Mouse (Mus musculus) neural tube, embryonic 12.5 days (tissue): Measurements from ENCODE around the gene Dclk2. TPM values are rescaled to one million over a fixed set of nuclear protein-coding genes. Genes with fewer than 3 reads are reported as not detected.

Experiments
- ATAC-seq: fragments of 200-750 bp; cut with Nextera tagmentation; 2 replicates; pipeline ENCODE4 v1.8.0; 2017; ENCODE audit warnings: low read depth, mild to moderate bottlenecking, moderate TSS enrichment, moderate library complexity; ENCODE audit not compliant: low FRiP score
- H3K27ac ChIP-seq: fragments of 300-500 bp; sonication (generic); 2 replicates; pipeline ENCODE4 v1.5.1; 2016
- H3K27me3 ChIP-seq: fragments of 300-500 bp; sonication (generic); replicated peaks from 2 replicates; pipeline ENCODE4 v1.6.1; 2016; ENCODE audit warnings: mild to moderate bottlenecking
- H3K36me3 ChIP-seq: fragments of 300-500 bp; sonication (generic); 2 replicates; pipeline ENCODE4 v1.6.1; 2016; ENCODE audit warnings: mild to moderate bottlenecking
- H3K4me1 ChIP-seq: fragments of 300-500 bp; sonication (generic); 2 replicates; pipeline ENCODE4 v1.6.1; 2016
- H3K4me2 ChIP-seq: fragments of 300-500 bp; sonication (generic); replicated peaks from 2 replicates; pipeline ENCODE4 v1.6.1; 2016; ENCODE audit warnings: mild to moderate bottlenecking
- H3K4me3 ChIP-seq: fragments of 300-500 bp; sonication (generic); 2 replicates; pipeline ENCODE4 v1.5.1; 2016
- H3K9ac ChIP-seq: fragments of 300-500 bp; sonication (generic); 2 replicates; pipeline ENCODE4 v1.6.1; 2016; ENCODE audit warnings: mild to moderate bottlenecking
- H3K9me3 ChIP-seq: fragments of 300-500 bp; sonication (generic); 2 replicates; pipeline ENCODE4 v1.6.1; 2016; ENCODE audit warnings: mild to moderate bottlenecking
- WGBS: fragments of 180-500 bp; shearing (Covaris S2); methylation state at CpG from one replicate; pipeline ENCODE4 v1.1.7; 2016; 5-methylcytosine and 5-hydroxymethylcytosine counted together
- polyA plus RNA-seq: library from polyadenylated mRNA; unstranded; fragments of >200 nt; fragmentation: Nextera tagmentation; extraction: Ambion mirVana; gene quantifications from 2 replicates; pipeline ENCODE4 v1.2.1, GENCODE M21; 2016

Gene Dclk2
- polyA plus RNA-seq, 1 experiment from 2014 or later, result 67.0 TPM

DNA sequence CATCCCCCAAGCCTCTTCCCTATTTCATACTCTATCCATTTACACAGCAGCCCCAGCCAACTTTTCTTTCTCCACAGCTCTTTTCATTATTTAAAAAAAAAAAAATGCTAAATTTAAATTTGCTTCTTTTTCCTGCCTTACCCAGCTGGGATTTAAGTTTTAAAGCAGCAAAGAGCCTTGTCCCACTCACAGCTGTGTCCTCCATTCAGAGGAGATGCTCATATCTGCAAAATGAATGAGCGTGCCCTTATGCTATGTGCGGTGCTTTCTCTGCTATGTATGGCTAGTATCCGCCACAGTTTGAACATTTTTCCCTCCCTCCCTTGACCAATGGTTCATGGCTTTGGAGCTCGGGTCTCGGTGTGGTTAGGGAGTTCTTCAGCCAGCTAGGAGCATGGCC lies 35.5 kb downstream of the Dclk2 start:
- WGBS, result 95% methylated on average over 5 of the region's 5 CpGs
- H3K27ac ChIP-seq, result no peak overlapping the region
- H3K9me3 ChIP-seq, result 0 out of 2 replicates have a peak, but pooled peaks cover 9% of the 10 kb centered on the region
- no peak overlapping the region for H3K9ac ChIP-seq
- H3K27me3 ChIP-seq, result no peaks in the 10 kb centered on the region
- no peak overlapping the region for H3K4me3 ChIP-seq
- no peaks in the 10 kb centered on the region for H3K4me1 ChIP-seq
- no peak for ATAC-seq
- peaks cover 2% of the 10 kb centered on the region; the same call in 1 of the 2 replicates for H3K36me3 ChIP-seq
- H3K4me2 ChIP-seq, result no peak overlapping the region

DNA sequence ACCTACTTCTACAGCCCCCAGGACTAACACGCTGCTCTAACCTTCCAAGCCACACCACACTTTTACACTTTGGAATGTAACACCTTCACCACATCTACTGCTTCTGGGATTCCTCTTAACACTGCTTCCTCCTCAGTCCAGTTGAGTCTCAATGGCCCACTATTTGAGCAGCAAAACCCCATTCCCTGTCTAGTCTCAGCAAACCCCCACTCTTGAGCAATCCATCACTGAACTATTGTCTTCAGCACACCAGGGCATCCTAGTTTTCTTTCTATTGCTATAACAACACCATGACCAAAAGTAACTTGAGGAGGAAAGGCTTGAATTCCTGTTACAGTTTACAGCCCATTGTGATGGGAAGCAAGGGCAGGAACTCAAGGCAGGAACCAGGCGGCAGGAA lies 36.2 kb downstream of the Dclk2 start:
- no peak for ATAC-seq
- Histone ChIP-seq H3K4me2 (no peak overlapping the region), H3K9me3 (0 out of 2 replicates have a peak, but pooled peaks cover 9% of the 10 kb centered on the region), H3K4me3 (no peak overlapping the region), H3K27ac (no peak overlapping the region), H3K4me1 (no peaks in the 10 kb centered on the region), H3K9ac (no peak overlapping the region), H3K36me3 (peaks cover 2% of the 10 kb centered on the region; the same call in 1 of the 2 replicates), H3K27me3 (no peaks in the 10 kb centered on the region)
- 81% methylated on average over 2 of the region's 2 CpGs for WGBS

DNA sequence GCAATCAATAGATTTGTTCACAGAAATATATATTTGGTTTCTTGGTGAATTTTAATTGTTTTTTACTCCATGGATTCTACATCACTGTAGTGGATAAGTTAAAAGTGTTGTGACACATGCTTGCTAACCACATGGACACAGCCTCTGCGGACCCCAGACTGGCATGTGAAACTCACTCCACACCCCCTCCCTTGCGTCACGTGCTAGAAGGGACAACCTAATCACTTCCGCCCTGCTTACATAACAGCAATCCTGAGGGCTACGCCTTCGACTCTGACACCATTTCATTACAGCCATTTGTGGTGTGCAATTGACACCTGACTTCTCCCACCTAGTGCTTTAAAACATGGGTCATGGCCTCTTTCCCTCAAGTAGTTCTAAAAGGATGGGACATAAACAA lies 36.7 kb downstream of the Dclk2 start:
- Histone ChIP-seq H3K9ac (no peak overlapping the region), H3K9me3 (0 out of 2 replicates have a peak, but pooled peaks cover 9% of the 10 kb centered on the region), H3K4me2 (no peak overlapping the region), H3K36me3 (peaks cover 2% of the 10 kb centered on the region; the same call in 1 of the 2 replicates), H3K27ac (no peak overlapping the region), H3K4me3 (no peak overlapping the region), H3K4me1 (no peaks in the 10 kb centered on the region), H3K27me3 (no peaks in the 10 kb centered on the region)
- WGBS, result 82% methylated on average over 6 of the region's 6 CpGs
- no peak for ATAC-seq

DNA sequence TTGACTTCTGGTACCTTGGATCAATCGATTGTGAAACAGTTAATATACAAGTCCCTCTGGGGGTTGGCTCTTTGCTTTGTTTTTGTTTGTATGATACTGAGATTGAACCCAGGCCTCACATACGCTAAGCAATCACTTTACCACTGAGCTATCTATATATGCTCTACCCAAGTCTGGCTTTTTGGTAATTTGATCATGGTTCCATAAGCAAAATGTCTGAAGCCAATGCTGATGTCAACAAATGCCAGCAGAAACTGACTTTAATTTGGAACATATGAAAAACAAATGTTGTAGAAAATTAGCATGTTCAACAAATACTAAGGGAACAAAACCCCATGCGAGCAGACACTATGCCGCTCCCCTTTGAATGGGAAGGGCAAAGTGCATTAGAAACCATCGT lies 44.7 kb downstream of the Dclk2 start:
- no peak for ATAC-seq
- no peaks in the 10 kb centered on the region for H3K9me3 ChIP-seq
- no peak overlapping the region for H3K4me2 ChIP-seq
- no peak overlapping the region for H3K9ac ChIP-seq
- no peaks in the 10 kb centered on the region for H3K36me3 ChIP-seq
- no peak overlapping the region for H3K4me3 ChIP-seq
- no peak overlapping the region for H3K27ac ChIP-seq
- WGBS, result 70% methylated on average over 5 of the region's 5 CpGs
- 0 out of 2 replicates have a peak, but pooled peaks cover 8% of the 10 kb centered on the region for H3K4me1 ChIP-seq
- H3K27me3 ChIP-seq, result no peaks in the 10 kb centered on the region

DNA sequence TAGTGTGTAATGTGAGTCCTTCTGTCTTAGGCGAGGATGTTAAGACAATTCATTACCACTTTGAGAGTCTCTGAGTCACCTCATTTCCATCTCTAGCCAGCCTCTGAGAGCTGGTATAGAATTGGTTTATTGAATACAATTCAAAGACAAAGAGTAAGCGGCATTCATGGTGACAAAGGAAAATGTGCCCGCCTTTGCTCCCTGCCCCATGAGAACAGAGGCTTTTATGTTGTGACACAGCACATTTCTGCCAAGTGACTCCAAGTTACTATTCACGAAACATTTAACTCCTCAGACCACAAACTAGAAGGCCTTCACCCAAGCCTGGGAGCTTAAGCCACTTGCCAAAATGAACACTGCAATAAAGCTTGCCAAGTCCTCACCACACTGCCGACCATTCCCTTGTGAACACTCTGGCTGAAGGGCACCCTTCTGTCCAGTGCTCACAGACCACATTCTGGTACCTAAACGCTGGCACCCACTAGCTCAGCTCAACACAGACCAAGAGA lies 47.5 kb downstream of the Dclk2 start:
- Histone ChIP-seq H3K4me2 (no peak overlapping the region), H3K9ac (no peak overlapping the region), H3K27me3 (no peaks in the 10 kb centered on the region), H3K27ac (no peak overlapping the region), H3K4me1 (peaks cover 13% of the 10 kb centered on the region), H3K4me3 (no peak overlapping the region), H3K9me3 (no peaks in the 10 kb centered on the region), H3K36me3 (no peaks in the 10 kb centered on the region)
- ATAC-seq, result no peak
- 38% methylated on average over 6 of the region's 6 CpGs for WGBS

DNA sequence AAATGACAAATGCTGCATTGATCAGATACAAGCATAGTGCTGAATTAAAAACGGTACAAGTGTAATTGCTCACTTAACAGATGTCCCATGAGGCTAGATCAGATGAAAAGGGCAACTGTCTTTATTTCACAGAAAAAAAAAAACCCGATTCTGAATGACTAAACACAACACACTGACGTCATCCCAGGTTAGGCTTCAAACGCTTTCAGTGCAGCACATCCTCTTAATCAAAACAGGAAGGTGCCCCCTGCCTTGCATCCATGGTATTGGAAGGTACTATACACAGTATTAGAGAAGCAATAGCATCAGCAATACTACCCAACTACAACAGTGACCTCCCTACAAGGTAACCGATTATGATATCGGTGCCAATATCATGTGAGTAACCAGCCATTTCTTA lies 49.7 kb downstream of the Dclk2 start:
- Histone ChIP-seq H3K9me3 (no peaks in the 10 kb centered on the region), H3K4me1 (peaks cover 13% of the 10 kb centered on the region), H3K36me3 (no peaks in the 10 kb centered on the region), H3K27ac (no peak overlapping the region), H3K4me3 (no peak overlapping the region), H3K27me3 (no peaks in the 10 kb centered on the region), H3K4me2 (no peak overlapping the region), H3K9ac (no peak overlapping the region)
- ATAC-seq, result no peak
- 69% methylated on average over 6 of the region's 6 CpGs for WGBS

DNA sequence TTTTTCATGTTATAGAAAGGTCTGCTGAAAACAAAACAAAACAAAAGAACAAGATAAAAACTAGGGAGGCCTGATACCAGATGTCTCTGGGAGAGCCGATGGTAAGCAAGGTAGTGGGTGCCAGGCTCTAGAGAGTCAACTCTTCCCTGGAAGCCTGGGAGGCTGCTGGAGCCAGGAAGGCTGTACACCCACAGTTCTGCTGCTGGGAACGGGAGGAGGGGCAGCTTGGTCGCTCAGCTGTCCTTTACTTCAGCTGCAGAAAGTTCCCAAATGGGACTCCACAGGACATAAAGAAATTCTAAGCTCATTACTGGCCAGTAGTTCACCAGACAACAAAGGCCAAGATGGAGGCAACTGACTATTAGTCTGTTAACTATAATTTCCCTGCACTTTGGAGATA lies 50.2 kb downstream of the Dclk2 start:
- no peak for ATAC-seq
- WGBS, result 22% methylated on average over 3 of the region's 3 CpGs

DNA sequence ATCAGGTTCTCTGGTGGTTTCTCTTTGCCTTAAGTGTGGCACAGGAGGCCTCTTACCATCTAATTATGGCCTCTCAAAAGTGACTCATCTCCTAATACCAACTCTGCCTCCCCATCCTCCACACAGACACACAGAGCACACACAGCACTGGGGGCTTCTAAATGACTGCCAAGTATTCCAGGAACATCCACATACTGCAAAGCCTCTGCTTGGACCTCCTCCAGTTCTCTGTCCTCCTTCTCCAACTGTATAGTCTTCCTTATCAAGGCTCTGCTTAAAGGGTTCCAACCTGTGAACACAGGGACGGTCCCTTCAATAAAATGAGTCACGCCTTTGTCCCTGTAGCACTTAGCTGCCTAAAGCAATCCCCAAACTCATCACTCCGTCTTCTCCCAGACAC lies 51.9 kb downstream of the Dclk2 start:
- Histone ChIP-seq H3K4me1 (peaks cover 14% of the 10 kb centered on the region), H3K4me3 (no peak overlapping the region), H3K4me2 (no peak overlapping the region), H3K36me3 (no peaks in the 10 kb centered on the region), H3K9ac (no peak overlapping the region), H3K27ac (no peak overlapping the region), H3K27me3 (no peaks in the 10 kb centered on the region), H3K9me3 (no peaks in the 10 kb centered on the region)
- ATAC-seq, result no peak
- 75% methylated on average over 3 of the region's 3 CpGs for WGBS

More for the DNA sequence above, 50.2 kb downstream of the Dclk2 start:
- Histone ChIP-seq H3K36me3 (no peaks in the 10 kb centered on the region), H3K27ac (no peak overlapping the region), H3K4me3 (no peak overlapping the region), H3K4me2 (no peak overlapping the region), H3K27me3 (no peaks in the 10 kb centered on the region), H3K4me1 (peaks cover 13% of the 10 kb centered on the region), H3K9ac (no peak overlapping the region), H3K9me3 (no peaks in the 10 kb centered on the region)

DNA sequence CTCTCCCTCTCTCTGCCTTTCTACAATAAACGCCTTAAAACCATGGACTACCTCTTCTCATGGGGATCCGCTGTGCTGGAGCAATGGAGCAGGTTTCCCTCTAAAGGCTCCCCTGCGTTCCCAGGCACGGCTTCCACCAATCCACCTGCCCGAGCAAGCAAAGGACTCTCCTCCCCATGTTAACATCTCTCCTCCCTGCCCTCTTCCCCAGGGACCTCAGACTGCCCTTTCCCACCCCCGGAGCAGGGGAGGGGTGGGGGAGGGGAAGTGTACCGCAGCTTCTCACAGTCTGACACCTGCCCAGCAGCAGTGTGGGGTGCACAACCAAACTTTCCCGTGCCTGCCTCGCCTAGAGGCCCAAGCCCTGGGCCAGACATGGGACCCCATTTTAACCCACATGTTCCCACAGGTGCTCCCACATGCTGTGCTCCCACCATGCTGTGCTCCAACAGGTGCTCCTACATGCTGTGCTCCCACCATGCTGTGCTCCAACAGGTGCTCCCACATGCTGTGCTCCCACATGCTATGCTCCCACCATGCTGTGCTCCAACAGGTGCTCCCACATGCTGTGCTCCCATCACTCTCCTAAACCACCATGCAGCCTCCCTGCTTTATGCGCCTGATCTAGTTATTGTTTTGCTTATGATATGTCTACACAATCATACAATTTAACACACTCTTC lies 57.2 kb downstream of the Dclk2 start:
- Histone ChIP-seq H3K4me2 (peak overlapping the region; percentile 49), H3K9ac (0 out of 2 replicates have a peak overlapping the region, but pooled peaks have one; percentile 18), H3K9me3 (no peaks in the 10 kb centered on the region), H3K4me1 (peaks cover 37% of the 10 kb centered on the region), H3K27me3 (no peaks in the 10 kb centered on the region), H3K4me3 (no peak overlapping the region), H3K27ac (0 out of 2 replicates have a peak overlapping the region, but pooled peaks have one; percentile 10), H3K36me3 (no peaks in the 10 kb centered on the region)
- peak; percentile 43 for ATAC-seq
- 22% methylated on average over 10 of the region's 10 CpGs for WGBS

DNA sequence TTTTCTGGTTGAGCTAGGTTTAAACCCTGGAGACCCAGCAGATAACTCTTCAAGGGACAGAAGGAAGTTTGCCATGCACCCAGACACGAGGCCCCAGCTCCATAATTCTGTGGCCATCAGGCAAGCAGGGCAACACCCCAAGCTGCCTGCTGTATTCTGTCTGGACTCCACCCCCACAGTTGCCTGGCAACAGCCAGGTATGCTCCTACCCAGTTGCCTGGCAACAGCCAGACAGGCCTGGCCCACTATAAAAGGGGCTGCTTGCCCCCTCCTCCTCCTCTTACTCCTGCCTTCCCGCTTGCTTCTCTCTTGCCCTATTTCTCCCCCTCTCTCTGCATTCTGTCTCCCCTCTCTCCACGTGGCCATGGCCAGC lies 57.7 kb downstream of the Dclk2 start:
- H3K27ac ChIP-seq, result no peak overlapping the region
- no peaks in the 10 kb centered on the region for H3K9me3 ChIP-seq
- H3K4me3 ChIP-seq, result no peak overlapping the region
- peaks cover 40% of the 10 kb centered on the region for H3K4me1 ChIP-seq
- 0 out of 2 replicates have a peak overlapping the region, but pooled peaks have one; percentile 18 for H3K9ac ChIP-seq
- H3K36me3 ChIP-seq, result no peaks in the 10 kb centered on the region
- H3K4me2 ChIP-seq, result peak overlapping the region; percentile 49
- peak; percentile 90 for ATAC-seq
- no peaks in the 10 kb centered on the region for H3K27me3 ChIP-seq
- WGBS, result 9% methylated on average over 3 of the region's 3 CpGs

DNA sequence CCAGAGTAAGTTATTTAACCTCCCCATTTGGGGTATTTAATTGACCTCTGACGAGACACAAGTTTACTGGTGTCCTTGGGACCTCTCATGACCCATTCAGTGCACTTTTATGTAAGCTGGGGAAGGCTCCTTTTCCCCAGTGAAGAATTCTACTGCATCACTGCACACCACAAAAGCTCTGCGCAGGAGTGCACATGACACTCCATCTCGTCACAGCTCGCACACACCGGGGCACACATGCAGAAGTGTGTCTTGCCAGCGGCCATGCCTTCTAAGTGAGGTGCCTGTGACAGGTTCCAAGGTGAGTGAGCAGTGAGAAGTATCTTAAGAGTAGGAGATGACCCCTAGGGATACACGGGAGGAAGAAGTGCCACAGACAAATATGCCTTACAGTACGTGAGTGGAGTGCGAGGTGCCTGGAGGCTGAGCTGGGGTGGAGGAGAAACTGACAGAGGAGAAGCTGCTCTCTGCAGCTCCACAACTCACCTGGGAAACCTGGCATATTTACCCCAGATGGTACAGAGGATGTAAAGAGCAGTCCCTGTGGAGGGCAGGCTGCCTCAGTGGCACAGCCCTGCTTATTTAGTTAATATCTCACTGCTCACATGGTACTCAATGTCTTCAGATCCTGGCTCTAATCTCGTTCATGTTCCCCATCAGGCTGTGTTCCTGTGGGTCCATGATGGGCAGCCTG lies 58.3 kb downstream of the Dclk2 start:
- Histone ChIP-seq H3K4me1 (peaks cover 46% of the 10 kb centered on the region), H3K27ac (no peak overlapping the region), H3K27me3 (no peaks in the 10 kb centered on the region), H3K36me3 (no peaks in the 10 kb centered on the region), H3K9me3 (no peaks in the 10 kb centered on the region), H3K9ac (0 out of 2 replicates have a peak overlapping the region, but pooled peaks have one; percentile 18), H3K4me3 (no peak overlapping the region), H3K4me2 (peak overlapping the region; percentile 49)
- peak; percentile 14 for ATAC-seq
- WGBS, result 50% methylated on average over 10 of the region's 10 CpGs

DNA sequence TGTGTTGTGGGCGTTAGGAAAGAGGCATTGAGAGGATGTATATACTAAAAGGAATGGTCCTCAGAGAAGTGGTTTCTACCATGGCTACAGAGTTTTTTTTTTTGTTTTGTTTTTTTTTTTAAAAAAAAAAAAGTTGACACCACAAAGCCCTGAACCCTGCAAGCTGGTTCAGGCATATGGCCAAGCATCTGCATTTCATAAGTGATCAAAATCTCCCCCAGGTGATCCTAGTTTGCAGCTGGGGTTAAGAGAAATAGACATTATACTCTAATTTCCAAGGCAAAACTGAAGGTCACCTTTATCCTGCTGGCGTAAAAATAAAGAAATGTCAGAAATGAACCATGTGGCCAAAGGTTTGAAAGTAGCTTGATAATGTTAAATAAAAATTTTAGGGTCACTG lies 60.9 kb downstream of the Dclk2 start:
- H3K36me3 ChIP-seq, result no peaks in the 10 kb centered on the region
- H3K9ac ChIP-seq, result no peak overlapping the region
- no peak overlapping the region for H3K27ac ChIP-seq
- 87% methylated on average over 2 of the region's 2 CpGs for WGBS
- peaks cover 49% of the 10 kb centered on the region for H3K4me1 ChIP-seq
- no peak overlapping the region for H3K4me2 ChIP-seq
- ATAC-seq, result no peak
- no peaks in the 10 kb centered on the region for H3K27me3 ChIP-seq
- H3K9me3 ChIP-seq, result no peaks in the 10 kb centered on the region
- H3K4me3 ChIP-seq, result no peak overlapping the region
